Mouse (Mus musculus): ENCODE measurements around the gene Naa50. TPM values are rescaled to one million over a fixed set of nuclear protein-coding genes. Genes with fewer than 3 reads are reported as not detected.

Gene Naa50
- polyA plus RNA-seq, 1 experiment = 38.1 TPM

GRCm38 (mm10) chr16:44119753-44120501 is 19.7 kb upstream of the Naa50 start:
- H3K27ac ChIP-seq (ENCODE audit: control insufficient read depth, insufficient read depth, low read depth, low read length, poor library complexity) = no peak overlapping the region
- 56% methylated on average over 7 of the region's 7 CpGs for WGBS

GRCm38 (mm10) chr16:44122122-44122521 is 17.5 kb upstream of the Naa50 start:
- 89% methylated on average over 6 of the region's 6 CpGs for WGBS
- no peaks in the 10 kb centered on the region; the same call in 1 of the 2 replicates for H3K4me1 ChIP-seq (ENCODE audit: control insufficient read depth, insufficient read depth, low read length)
- H3K4me3 ChIP-seq (replicated peaks; ENCODE audit: control insufficient read depth, low read depth, low read length) = no peak overlapping the region
- H3K27ac ChIP-seq (ENCODE audit: control insufficient read depth, insufficient read depth, low read depth, low read length, poor library complexity) = no peak overlapping the region
- TF ChIP-seq CTCF (IDR thresholded peaks at IDR 0.05; ENCODE audit: control insufficient read depth, insufficient read depth, low read length) = no peak
- TF ChIP-seq POLR2A (IDR thresholded peaks at IDR 0.05; ENCODE audit: borderline replicate concordance, control insufficient read depth, low read depth, low read length) = no peak

More at GRCm38 (mm10) chr16:44119753-44120501, 19.7 kb upstream of the Naa50 start:
- Histone ChIP-seq H3K4me1 (ENCODE audit: control insufficient read depth, insufficient read depth, low read length) (no peaks in the 10 kb centered on the region), H3K4me3 (replicated peaks; ENCODE audit: control insufficient read depth, low read depth, low read length) (no peak overlapping the region)
- TF ChIP-seq POLR2A (IDR thresholded peaks at IDR 0.05; ENCODE audit: borderline replicate concordance, control insufficient read depth, low read depth, low read length) = no peak
- no peak for TF ChIP-seq CTCF (IDR thresholded peaks at IDR 0.05; ENCODE audit: control insufficient read depth, insufficient read depth, low read length)

- H3K4me3 ChIP-seq (replicated peaks; ENCODE audit: control insufficient read depth, low read depth, low read length) = no peak overlapping the region
- H3K4me1 ChIP-seq (ENCODE audit: control insufficient read depth, insufficient read depth, low read length) = no peaks in the 10 kb centered on the region; the same call in 1 of the 2 replicates
- no peak overlapping the region for H3K27ac ChIP-seq (ENCODE audit: control insufficient read depth, insufficient read depth, low read depth, low read length, poor library complexity)
- WGBS = 85% methylated on average over 6 of the region's 6 CpGs
- TF ChIP-seq CTCF (IDR thresholded peaks at IDR 0.05; ENCODE audit: control insufficient read depth, insufficient read depth, low read length) (no peak), POLR2A (IDR thresholded peaks at IDR 0.05; ENCODE audit: borderline replicate concordance, control insufficient read depth, low read depth, low read length) (no peak)
These were observed 17.1 kb upstream of the Naa50 start for GRCm38 (mm10) chr16:44122574-44122973.

- Histone ChIP-seq H3K4me3 (replicated peaks; ENCODE audit: control insufficient read depth, low read depth, low read length) (no peak overlapping the region), H3K27ac (ENCODE audit: control insufficient read depth, insufficient read depth, low read depth, low read length, poor library complexity) (no peak overlapping the region), H3K4me1 (ENCODE audit: control insufficient read depth, insufficient read depth, low read length) (no peaks in the 10 kb centered on the region; the same call in 1 of the 2 replicates)
- TF ChIP-seq POLR2A (IDR thresholded peaks at IDR 0.05; ENCODE audit: borderline replicate concordance, control insufficient read depth, low read depth, low read length) (no peak), CTCF (IDR thresholded peaks at IDR 0.05; ENCODE audit: control insufficient read depth, insufficient read depth, low read length) (no peak)
- WGBS = 76% methylated on average over 7 of the region's 7 CpGs
These were observed 16.5 kb upstream of the Naa50 start for GRCm38 (mm10) chr16:44122982-44123725.

GRCm38 (mm10) chr16:44123786-44124185 is 15.8 kb upstream of the Naa50 start:
- Histone ChIP-seq H3K27ac (ENCODE audit: control insufficient read depth, insufficient read depth, low read depth, low read length, poor library complexity) (no peak overlapping the region), H3K4me3 (replicated peaks; ENCODE audit: control insufficient read depth, low read depth, low read length) (no peak overlapping the region), H3K4me1 (ENCODE audit: control insufficient read depth, insufficient read depth, low read length) (no peaks in the 10 kb centered on the region; the same call in 1 of the 2 replicates)
- no peak for TF ChIP-seq POLR2A (IDR thresholded peaks at IDR 0.05; ENCODE audit: borderline replicate concordance, control insufficient read depth, low read depth, low read length)
- TF ChIP-seq CTCF (IDR thresholded peaks at IDR 0.05; ENCODE audit: control insufficient read depth, insufficient read depth, low read length) = no peak
- WGBS = 73% methylated on average over 2 of the region's 2 CpGs

GRCm38 (mm10) chr16:44124713-44125112 is 14.9 kb upstream of the Naa50 start:
- WGBS = 62% methylated on average over 1 of the region's 1 CpGs
- no peak overlapping the region for H3K27ac ChIP-seq (ENCODE audit: control insufficient read depth, insufficient read depth, low read depth, low read length, poor library complexity)
- TF ChIP-seq POLR2A (IDR thresholded peaks at IDR 0.05; ENCODE audit: borderline replicate concordance, control insufficient read depth, low read depth, low read length) (no peak), CTCF (IDR thresholded peaks at IDR 0.05; ENCODE audit: control insufficient read depth, insufficient read depth, low read length) (no peak)
- no peaks in the 10 kb centered on the region; the same call in 1 of the 2 replicates for H3K4me1 ChIP-seq (ENCODE audit: control insufficient read depth, insufficient read depth, low read length)
- H3K4me3 ChIP-seq (replicated peaks; ENCODE audit: control insufficient read depth, low read depth, low read length) = no peak overlapping the region

GRCm38 (mm10) chr16:44125436-44125835 is 14.2 kb upstream of the Naa50 start:
- no peaks in the 10 kb centered on the region; the same call in 1 of the 2 replicates for H3K4me1 ChIP-seq (ENCODE audit: control insufficient read depth, insufficient read depth, low read length)
- no peak for TF ChIP-seq POLR2A (IDR thresholded peaks at IDR 0.05; ENCODE audit: borderline replicate concordance, control insufficient read depth, low read depth, low read length)
- TF ChIP-seq CTCF (IDR thresholded peaks at IDR 0.05; ENCODE audit: control insufficient read depth, insufficient read depth, low read length) = no peak
- no peak overlapping the region for H3K27ac ChIP-seq (ENCODE audit: control insufficient read depth, insufficient read depth, low read depth, low read length, poor library complexity)
- WGBS = 74% methylated on average over 2 of the region's 2 CpGs
- no peak overlapping the region for H3K4me3 ChIP-seq (replicated peaks; ENCODE audit: control insufficient read depth, low read depth, low read length)

GRCm38 (mm10) chr16:44126437-44126836 is 13.2 kb upstream of the Naa50 start:
- no peak for TF ChIP-seq CTCF (IDR thresholded peaks at IDR 0.05; ENCODE audit: control insufficient read depth, insufficient read depth, low read length)
- TF ChIP-seq POLR2A (IDR thresholded peaks at IDR 0.05; ENCODE audit: borderline replicate concordance, control insufficient read depth, low read depth, low read length) = no peak
- no peaks in the 10 kb centered on the region; the same call in 1 of the 2 replicates for H3K4me1 ChIP-seq (ENCODE audit: control insufficient read depth, insufficient read depth, low read length)
- WGBS = 32% methylated on average over 4 of the region's 4 CpGs
- no peak overlapping the region for H3K27ac ChIP-seq (ENCODE audit: control insufficient read depth, insufficient read depth, low read depth, low read length, poor library complexity)
- no peak overlapping the region for H3K4me3 ChIP-seq (replicated peaks; ENCODE audit: control insufficient read depth, low read depth, low read length)

Data from bone marrow, adult 2 months (tissue).